Mouse (Mus musculus) gastrocnemius, adult 18-20 months (tissue): ENCODE measurements around the gene Rybp. TPM values are rescaled to one million over a fixed set of nuclear protein-coding genes. Genes with fewer than 3 reads are reported as not detected.

Source experiments
- DNase-seq: peaks from one replicate; pipeline ENCODE4 v3.0.0; 2021; ENCODE audit warnings: low spot score
- total RNA-seq, 2 experiments: library from RNA; stranded (reverse); gene quantifications; 2 replicates each; pipeline ENCODE4 v1.2.3; 2021

Rybp gene
- total RNA-seq, 2 experiments from 2014 or later: 5.8 to 9.2 TPM

DNA sequence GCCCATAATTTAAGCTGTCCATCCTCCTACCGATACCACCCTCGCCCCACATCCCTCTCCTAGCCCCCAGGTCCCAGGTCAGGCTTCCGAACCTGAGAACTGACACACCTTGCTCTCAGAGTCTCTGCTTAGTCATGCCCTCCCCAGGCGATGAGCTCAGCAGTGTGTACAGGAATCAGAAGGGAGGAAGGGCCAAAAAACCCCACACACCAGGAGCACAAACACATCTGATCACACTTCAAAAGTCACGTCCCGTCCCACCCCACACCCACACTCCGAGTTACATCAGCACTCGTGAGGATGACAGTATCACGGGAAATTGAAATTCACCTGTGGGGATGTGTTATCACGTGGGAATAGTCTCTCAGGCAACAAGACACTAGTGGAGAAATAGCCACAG, 97.0 kb downstream of the Rybp start:
- no peak for DNase-seq

DNA sequence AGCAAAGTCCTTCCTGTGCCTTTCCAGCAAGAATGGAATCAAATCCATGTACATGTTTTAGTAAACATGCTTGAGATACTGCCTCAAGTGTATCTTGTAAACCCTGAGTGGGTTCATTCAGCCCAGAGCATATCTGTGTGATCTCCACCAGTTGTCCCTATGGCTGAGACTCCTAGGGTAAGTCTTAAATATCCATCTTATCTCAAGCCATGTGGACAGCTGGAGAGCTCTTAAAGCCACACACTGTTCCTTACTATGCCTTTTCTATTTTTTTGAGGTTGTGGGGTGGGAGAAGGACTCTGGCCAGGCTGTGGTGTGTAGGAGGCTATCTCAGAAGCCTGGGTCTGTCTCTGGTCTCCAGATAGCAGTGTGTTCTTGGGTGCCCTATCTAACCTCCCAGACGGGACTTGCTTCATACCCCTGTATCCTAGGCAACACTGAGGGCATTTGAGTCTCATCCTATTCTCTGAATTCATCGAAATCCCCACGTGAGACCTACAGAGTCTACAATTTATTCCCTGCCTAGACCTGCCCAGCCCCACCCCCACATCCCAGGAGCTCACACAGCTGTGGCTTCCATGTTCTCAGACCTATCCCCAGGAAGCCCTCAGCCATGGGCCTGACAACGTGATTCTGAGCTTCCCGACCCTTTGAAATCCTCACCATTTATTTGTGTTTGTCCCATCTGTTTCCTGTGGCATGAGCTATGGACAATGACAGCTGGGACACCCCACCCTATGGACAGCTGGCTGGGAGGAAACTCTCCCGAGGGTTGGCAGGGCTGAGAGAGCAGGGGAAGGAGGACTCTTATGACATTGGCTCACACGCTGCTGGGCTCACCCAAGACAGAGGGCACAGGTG, 98.2 kb downstream of the Rybp start:
- no peak for DNase-seq

DNA sequence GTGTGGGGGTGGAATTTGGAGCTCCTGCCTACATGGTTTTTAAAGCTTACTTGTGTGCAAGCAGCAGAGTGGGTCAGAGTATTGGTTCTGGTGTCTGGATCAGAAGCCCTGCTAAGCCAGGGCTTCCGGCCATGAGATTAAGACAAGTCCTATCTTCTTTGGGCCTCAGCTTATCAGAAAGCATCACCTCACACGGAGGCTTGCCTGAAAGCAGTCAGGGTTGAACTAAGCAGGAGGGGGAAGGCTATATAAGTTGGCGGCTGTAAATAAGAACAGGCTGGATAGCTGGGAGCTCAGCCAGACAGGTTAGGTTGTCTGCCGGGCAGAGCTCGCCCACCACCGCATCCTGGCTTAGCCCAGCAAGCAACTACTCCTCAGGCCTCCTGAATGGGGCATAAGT, 99.5 kb downstream of the Rybp start:
- no peak for DNase-seq

- DNase-seq: no peak
Measured at GRCm38 (mm10) chr6:100186789-100187188, 100.5 kb downstream of the Rybp start.

- no peak for DNase-seq
Measured at GRCm38 (mm10) chr6:100185524-100185923, 101.8 kb downstream of the Rybp start.

- DNase-seq: peak; percentile 88
Measured at GRCm38 (mm10) chr6:100183344-100183743, 103.9 kb downstream of the Rybp start.

DNA sequence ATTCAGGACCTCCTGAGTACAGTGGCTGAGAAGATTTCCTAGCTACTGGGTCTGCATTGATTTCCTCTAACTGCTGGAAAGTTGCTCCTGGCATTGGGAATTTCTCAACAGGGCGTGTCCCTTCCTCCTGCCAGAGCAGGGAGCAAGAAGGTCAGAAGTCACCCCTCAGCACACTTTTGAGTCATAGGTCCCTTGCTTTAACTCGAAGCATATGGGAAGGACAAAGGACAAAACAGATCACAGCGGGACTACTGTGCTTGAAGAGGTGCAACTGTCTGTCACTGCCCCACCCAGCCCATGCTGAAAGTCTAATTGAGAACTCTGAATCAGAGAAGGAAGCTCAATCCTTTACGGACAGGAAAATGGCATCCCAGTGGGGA, 106.4 kb downstream of the Rybp start:
- no peak for DNase-seq

DNA sequence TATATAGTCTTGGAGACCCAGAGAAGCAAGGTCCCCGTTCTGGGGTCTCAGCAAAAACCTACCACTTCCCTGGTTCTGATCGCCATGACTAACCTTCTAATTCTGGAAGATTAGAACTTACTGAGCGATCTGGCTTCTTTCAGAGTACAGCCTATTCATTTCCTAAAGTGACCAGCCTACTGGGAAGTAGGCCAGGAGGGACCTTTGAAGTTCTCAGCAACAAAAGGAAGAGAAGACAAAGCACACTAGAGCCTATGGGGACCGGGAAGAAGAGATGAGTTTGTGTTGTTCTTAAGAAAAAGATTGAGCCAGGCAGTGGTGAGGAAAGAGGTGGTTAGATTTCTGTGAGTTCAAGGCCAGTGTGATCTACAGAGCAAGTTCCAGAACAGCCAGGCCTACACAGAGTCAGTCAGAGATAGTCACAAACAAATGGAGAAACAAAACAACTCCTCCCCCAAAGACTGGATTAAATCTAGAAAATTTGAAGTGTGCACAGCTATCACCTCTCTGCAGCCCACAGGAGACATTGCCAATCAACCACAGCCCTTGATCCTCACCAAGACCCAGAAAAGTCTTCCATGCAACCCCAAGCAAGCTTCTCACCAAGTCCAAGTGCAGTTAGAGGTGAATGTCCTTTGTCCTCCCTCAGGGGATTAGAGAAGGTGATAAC, 106.9 kb downstream of the Rybp start:
- DNase-seq: no peak

DNA sequence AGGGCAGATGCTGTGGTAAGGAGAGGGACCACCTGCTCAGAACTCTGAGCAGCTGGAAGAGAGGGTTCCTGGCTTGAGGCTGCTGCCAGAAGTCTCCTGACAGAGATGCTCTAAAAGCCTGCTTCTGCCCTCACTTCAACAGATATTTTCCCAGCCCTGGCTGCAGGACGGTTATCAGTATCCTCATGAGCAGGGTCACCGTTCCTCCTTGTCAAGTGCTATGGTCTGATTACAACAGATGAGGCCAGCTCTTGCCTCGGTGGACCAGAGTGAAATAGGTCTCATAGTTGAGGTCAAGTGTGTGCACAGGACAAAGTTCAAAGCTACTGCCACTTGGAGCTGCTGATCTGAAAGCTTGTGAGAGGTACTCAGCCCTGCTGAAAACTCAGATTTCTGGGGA, 108.5 kb downstream of the Rybp start:
- DNase-seq: no peak
